Mouse (Mus musculus) embryonic facial prominence, embryonic 13.5 days (tissue): Measurements from ENCODE around the gene Pogz. TPM values are rescaled to one million over a fixed set of nuclear protein-coding genes. Genes with fewer than 3 reads are reported as not detected.
"Not testable (repeated sequence)": the region's sequence is repeated elsewhere in the genome, so short reads cannot be mapped to it uniquely, and the experiment has no call there.

Source experiments
- ATAC-seq: fragments of 200-750 bp; cut with Nextera tagmentation; 2 replicates; pipeline ENCODE4 v1.8.0; 2017; ENCODE audit warnings: low read depth; ENCODE audit not compliant: insufficient number of reproducible peaks, insufficient read depth, low FRiP score, low TSS enrichment
- H3K27ac ChIP-seq: fragments of 300-500 bp; sonication (generic); 2 replicates; pipeline ENCODE4 v1.5.1; 2015; ENCODE audit warnings: moderate library complexity, mild to moderate bottlenecking, inconsistent platforms
- H3K27me3 ChIP-seq: fragments of 300-500 bp; sonication (generic); 2 replicates; pipeline ENCODE4 v1.6.1; 2015; ENCODE audit warnings: mild to moderate bottlenecking, inconsistent platforms
- H3K36me3 ChIP-seq: fragments of 300-500 bp; sonication (generic); 2 replicates; pipeline ENCODE4 v1.6.1; 2015; ENCODE audit warnings: mild to moderate bottlenecking, inconsistent platforms
- H3K4me1 ChIP-seq: fragments of 300-500 bp; sonication (generic); 2 replicates; pipeline ENCODE4 v1.6.1; 2015; ENCODE audit warnings: inconsistent platforms
- H3K4me2 ChIP-seq: fragments of 300-500 bp; sonication (generic); 2 replicates; pipeline ENCODE4 v1.6.1; 2015; ENCODE audit warnings: moderate library complexity, mild to moderate bottlenecking, inconsistent platforms
- H3K4me3 ChIP-seq: fragments of 300-500 bp; sonication (generic); 2 replicates; pipeline ENCODE4 v1.5.1; 2015; ENCODE audit warnings: mild to moderate bottlenecking, inconsistent platforms
- H3K9ac ChIP-seq: fragments of 300-500 bp; sonication (generic); 2 replicates; pipeline ENCODE4 v1.6.1; 2015; ENCODE audit warnings: mild to moderate bottlenecking, inconsistent platforms
- H3K9me3 ChIP-seq: fragments of 300-500 bp; sonication (generic); 2 replicates; pipeline ENCODE4 v1.6.1; 2016; ENCODE audit warnings: inconsistent platforms
- WGBS: fragments of 180-500 bp; shearing (Covaris S2); methylation state at CpG from one replicate; pipeline ENCODE4 v1.1.7; 2015; ENCODE audit warnings: mixed read lengths; 5-methylcytosine and 5-hydroxymethylcytosine counted together
- polyA plus RNA-seq: library from polyadenylated mRNA; unstranded; fragments of >200 nt; fragmentation: Nextera tagmentation; extraction: Ambion mirVana; gene quantifications from 2 replicates; pipeline ENCODE4 v1.2.1, GENCODE M21; 2015

Gene Pogz
- polyA plus RNA-seq, 1 experiment from 2014 or later = 22.9 TPM

- peaks cover 85% of the 10 kb centered on the region for H3K36me3 ChIP-seq
- no peak overlapping the region for H3K4me3 ChIP-seq
- no peak overlapping the region for H3K9ac ChIP-seq
- no peaks in the 10 kb centered on the region for H3K27me3 ChIP-seq
- peaks cover 14% of the 10 kb centered on the region for H3K4me1 ChIP-seq
- no peaks in the 10 kb centered on the region for H3K9me3 ChIP-seq
- no peak overlapping the region for H3K27ac ChIP-seq
- ATAC-seq = no peak
- no peak overlapping the region for H3K4me2 ChIP-seq
- 77% methylated on average over 4 of the region's 4 CpGs for WGBS
Measured at GRCm38 (mm10) chr3:94881840-94882239, 44.5 kb downstream of the Pogz start.

GRCm38 (mm10) chr3:94882579-94882978 is 45.2 kb downstream of the Pogz start:
- 94% methylated on average over 3 of the region's 3 CpGs for WGBS
- no peak overlapping the region for H3K27ac ChIP-seq
- no peak overlapping the region for H3K9ac ChIP-seq
- no peak for ATAC-seq
- peaks cover 18% of the 10 kb centered on the region for H3K4me1 ChIP-seq
- no peaks in the 10 kb centered on the region for H3K27me3 ChIP-seq
- peaks cover 78% of the 10 kb centered on the region for H3K36me3 ChIP-seq
- no peaks in the 10 kb centered on the region for H3K9me3 ChIP-seq
- no peak overlapping the region for H3K4me3 ChIP-seq
- H3K4me2 ChIP-seq = no peak overlapping the region

GRCm38 (mm10) chr3:94886316-94887224 is 49.2 kb downstream of the Pogz start, which contains the start of gene Psmb4:
Gene Psmb4 (minus strand): TSS chr3:94886961.
- H3K9ac ChIP-seq = peak within 1 kb of the TSS; percentile 94
- WGBS = under 1% methylated on average over 61 of the region's 61 CpGs
- H3K4me2 ChIP-seq = peak within 1 kb of the TSS; percentile 88
- no peaks in the 10 kb centered on the region for H3K9me3 ChIP-seq
- ATAC-seq = peak; percentile 77; the same call in 1 of the 2 replicates
- peaks cover 39% of the 10 kb centered on the region for H3K36me3 ChIP-seq
- H3K27me3 ChIP-seq = 0 out of 2 replicates have a peak, but pooled peaks cover 3% of the 10 kb centered on the region
- peak within 1 kb of the TSS; percentile 96 for H3K4me3 ChIP-seq
- H3K27ac ChIP-seq = peak within 1 kb of the TSS; percentile 77
- H3K4me1 ChIP-seq = peaks cover 18% of the 10 kb centered on the region

- no peak overlapping the region for H3K27ac ChIP-seq
- H3K27me3 ChIP-seq = 0 out of 2 replicates have a peak, but pooled peaks cover 3% of the 10 kb centered on the region
- no peak for ATAC-seq
- H3K4me3 ChIP-seq = no peak overlapping the region
- H3K4me2 ChIP-seq = no peak overlapping the region
- peaks cover 20% of the 10 kb centered on the region for H3K36me3 ChIP-seq
- H3K4me1 ChIP-seq = peaks cover 18% of the 10 kb centered on the region
- no peaks in the 10 kb centered on the region for H3K9me3 ChIP-seq
- H3K9ac ChIP-seq = no peak overlapping the region
Measured at GRCm38 (mm10) chr3:94888595-94888994, 51.2 kb downstream of the Pogz start.

GRCm38 (mm10) chr3:94894076-94894475 is 56.7 kb downstream of the Pogz start:
- Histone ChIP-seq H3K4me3 (no peak overlapping the region), H3K4me2 (no peak overlapping the region), H3K9ac (no peak overlapping the region), H3K36me3 (no peaks in the 10 kb centered on the region), H3K9me3 (no peaks in the 10 kb centered on the region), H3K27me3 (no peaks in the 10 kb centered on the region), H3K4me1 (no peaks in the 10 kb centered on the region), H3K27ac (no peak overlapping the region)
- WGBS = 72% methylated on average over 3 of the region's 3 CpGs
- no peak for ATAC-seq

GRCm38 (mm10) chr3:94902747-94903146 is 65.4 kb downstream of the Pogz start:
- Histone ChIP-seq H3K27ac (no peak overlapping the region), H3K4me3 (no peak overlapping the region), H3K36me3 (no peaks in the 10 kb centered on the region), H3K4me2 (no peak overlapping the region), H3K9ac (no peak overlapping the region), H3K9me3 (no peaks in the 10 kb centered on the region), H3K4me1 (no peaks in the 10 kb centered on the region), H3K27me3 (no peaks in the 10 kb centered on the region)
- 24% methylated on average over 7 of the region's 7 CpGs for WGBS
- ATAC-seq = no peak

GRCm38 (mm10) chr3:94904759-94905158 is 67.4 kb downstream of the Pogz start:
- not testable (repeated sequence) for H3K9me3 ChIP-seq, H3K4me3 ChIP-seq, H3K36me3 ChIP-seq, H3K4me1 ChIP-seq, H3K27me3 ChIP-seq, H3K4me2 ChIP-seq, ATAC-seq, H3K27ac ChIP-seq, H3K9ac ChIP-seq
- WGBS = 53% methylated on average over 3 of the region's 3 CpGs

GRCm38 (mm10) chr3:94906482-94906881 is 69.1 kb downstream of the Pogz start:
- ATAC-seq = no peak
- 59% methylated on average over 1 of the region's 1 CpGs for WGBS
- H3K9me3 ChIP-seq = no peaks in the 10 kb centered on the region
- no peaks in the 10 kb centered on the region for H3K4me1 ChIP-seq
- no peak overlapping the region for H3K4me3 ChIP-seq
- H3K27me3 ChIP-seq = no peaks in the 10 kb centered on the region
- no peaks in the 10 kb centered on the region for H3K36me3 ChIP-seq
- H3K9ac ChIP-seq = no peak overlapping the region
- H3K27ac ChIP-seq = no peak overlapping the region
- no peak overlapping the region for H3K4me2 ChIP-seq

GRCm38 (mm10) chr3:94911050-94911693 is 73.8 kb downstream of the Pogz start:
- H3K27me3 ChIP-seq = no peaks in the 10 kb centered on the region
- no peak for ATAC-seq
- H3K9ac ChIP-seq = no peak overlapping the region
- H3K4me1 ChIP-seq = peaks cover 4% of the 10 kb centered on the region; the same call in 1 of the 2 replicates
- no peak overlapping the region for H3K4me3 ChIP-seq
- H3K27ac ChIP-seq = no peak overlapping the region
- H3K36me3 ChIP-seq = no peaks in the 10 kb centered on the region
- no peaks in the 10 kb centered on the region for H3K9me3 ChIP-seq
- WGBS = 60% methylated on average over 2 of the region's 2 CpGs
- H3K4me2 ChIP-seq = no peak overlapping the region

- 65% methylated on average over 5 of the region's 5 CpGs for WGBS
- H3K4me3 ChIP-seq = no peak overlapping the region
- H3K9me3 ChIP-seq = no peaks in the 10 kb centered on the region
- H3K27ac ChIP-seq = no peak overlapping the region
- no peak overlapping the region for H3K4me2 ChIP-seq
- no peak for ATAC-seq
- no peaks in the 10 kb centered on the region for H3K27me3 ChIP-seq
- H3K36me3 ChIP-seq = no peaks in the 10 kb centered on the region
- no peak overlapping the region for H3K9ac ChIP-seq
- H3K4me1 ChIP-seq = peaks cover 9% of the 10 kb centered on the region; the same call in 1 of the 2 replicates
Measured at GRCm38 (mm10) chr3:94913801-94914200, 76.4 kb downstream of the Pogz start.

- H3K9ac ChIP-seq = no peak overlapping the region
- H3K4me2 ChIP-seq = no peak overlapping the region
- 0 out of 2 replicates have a peak overlapping the region, but pooled peaks have one; percentile 34 for H3K27ac ChIP-seq
- H3K36me3 ChIP-seq = no peaks in the 10 kb centered on the region
- 69% methylated on average over 7 of the region's 7 CpGs for WGBS
- no peaks in the 10 kb centered on the region for H3K27me3 ChIP-seq
- H3K4me1 ChIP-seq = peaks cover 9% of the 10 kb centered on the region; the same call in 1 of the 2 replicates
- H3K9me3 ChIP-seq = no peaks in the 10 kb centered on the region
- H3K4me3 ChIP-seq = no peak overlapping the region
- ATAC-seq = no peak
Measured at GRCm38 (mm10) chr3:94915903-94916741, 78.8 kb downstream of the Pogz start.
